In genomic region chr4:133184898-133185665, GRCm38 (mm10) we compare ENCODE assay signal across 9 mouse cellular contexts. TPM values are rescaled to one million over a fixed set of nuclear protein-coding genes. Genes with fewer than 3 reads are reported as not detected.
A peak's percentile ranks its signal among the peaks of the same experiment; 100 is the strongest.
DNase-seq lines count a peak whose midpoint lies in the region; ATAC-seq and TF ChIP-seq lines count a peak whose summit lies in the region.
"Had no signal": no experiment of that assay in that cellular context is flagged by ENCODE, and none has a peak within 500 bp of the region (broad histone marks: within the 10 kb centered on the region; RNA-seq: fewer than 3 reads in every experiment).

No protein-coding gene starts in this region.

- H3K27me3 ChIP-seq in ES-Bruce4 (ENCODE audit: control insufficient read depth, insufficient read depth, low read length, poor library complexity, severe bottlenecking): no peaks in the 10 kb centered on the region
- H3K27me3 ChIP-seq in hindbrain, embryonic 12.5 days: no peaks in the 10 kb centered on the region
- H3K27me3 ChIP-seq in liver, embryonic 16.5 days (ENCODE audit: control insufficient read depth, insufficient read depth, low read depth, low read length): no peaks in the 10 kb centered on the region
- no peaks in the 10 kb centered on the region for H3K27me3 ChIP-seq in stomach, embryonic 14.5 days (ENCODE audit: control insufficient read depth, insufficient read depth, low read length)

- peaks cover 3% of the 10 kb centered on the region for H3K4me1 ChIP-seq in ES-Bruce4 (ENCODE audit: control insufficient read depth, insufficient read depth, low read length)
- H3K4me1 ChIP-seq in hindbrain, embryonic 12.5 days: peaks cover 12% of the 10 kb centered on the region
- H3K4me1 ChIP-seq in liver, embryonic 16.5 days (ENCODE audit: control insufficient read depth, low read depth, low read length): peaks cover 3% of the 10 kb centered on the region; the same call in 1 of the 2 replicates
- peaks cover 24% of the 10 kb centered on the region for H3K4me1 ChIP-seq in stomach, embryonic 14.5 days (ENCODE audit: control insufficient read depth, insufficient read depth, low read length)

- peaks cover 45% of the 10 kb centered on the region for H3K36me3 ChIP-seq in ES-Bruce4 (ENCODE audit: control insufficient read depth, insufficient read depth, low read length, poor library complexity, severe bottlenecking)
- peaks cover 40% of the 10 kb centered on the region for H3K36me3 ChIP-seq in hindbrain, embryonic 12.5 days
- peaks cover 42% of the 10 kb centered on the region for H3K36me3 ChIP-seq in liver, embryonic 16.5 days (ENCODE audit: control insufficient read depth, insufficient read depth)
- H3K36me3 ChIP-seq in stomach, embryonic 14.5 days (ENCODE audit: control insufficient read depth, insufficient read depth, low read length): peaks cover 36% of the 10 kb centered on the region

- DNase-seq in cerebellum, postnatal 10 days: peak; percentile 63 to 66
- no peak for DNase-seq in cerebellum, adult 9-11 months
- peak; percentile 58 for DNase-seq in forelimb bud, embryonic 11.5 days (ENCODE audit: low read depth, low spot score)
- DNase-seq in thymus, adult 18-20 months: no peak

- peak overlapping the region; percentile 45 for H3K27ac ChIP-seq in ES-Bruce4 (ENCODE audit: insufficient read depth, low read length)
- peak overlapping the region; percentile 71 for H3K27ac ChIP-seq in hindbrain, embryonic 12.5 days
- H3K27ac ChIP-seq in liver, embryonic 16.5 days (ENCODE audit: low read length): peak overlapping the region; percentile 29
- peak overlapping the region; percentile 91 for H3K27ac ChIP-seq in stomach, embryonic 14.5 days (ENCODE audit: low read length)

- WGBS in hindbrain, embryonic 12.5 days: 51% methylated on average over 15 of the region's 15 CpGs
- 76% methylated on average over 15 of the region's 15 CpGs for WGBS in liver, embryonic 16.5 days (ENCODE audit: insufficient replicate concordance)
- WGBS in stomach, embryonic 14.5 days: 21% methylated on average over 15 of the region's 15 CpGs

- TF ChIP-seq CTCF in ES-Bruce4 (IDR thresholded peaks at IDR 0.05; ENCODE audit: low read depth, low read length): no peak

- TF ChIP-seq POLR2A in ES-Bruce4 (IDR thresholded peaks at IDR 0.05; ENCODE audit: insufficient read depth, low read length): no peak

- no peak overlapping the region for H3K4me3 ChIP-seq in ES-Bruce4 (ENCODE audit: low read depth, low read length)
- H3K4me3 ChIP-seq in hindbrain, embryonic 12.5 days: no peak overlapping the region
- no peak overlapping the region for H3K4me3 ChIP-seq in liver, embryonic 16.5 days (ENCODE audit: low read depth, low read length)
- H3K4me3 ChIP-seq in stomach, embryonic 14.5 days (ENCODE audit: low read depth, low read length): no peak overlapping the region

- TF ChIP-seq EP300 in ES-Bruce4 (IDR thresholded peaks at IDR 0.05; ENCODE audit: insufficient read depth, low read depth, low read length): no peak

- H3K9ac ChIP-seq in ES-Bruce4 (ENCODE audit: low read depth, poor library complexity, severe bottlenecking): no peak overlapping the region
- peak overlapping the region; percentile 33; the same call in 1 of the 2 replicates for H3K9ac ChIP-seq in hindbrain, embryonic 12.5 days
- no peak overlapping the region for H3K9ac ChIP-seq in liver, embryonic 16.5 days (ENCODE audit: low read depth, low read length)
- H3K9ac ChIP-seq in stomach, embryonic 14.5 days (replicated peaks; ENCODE audit: low read depth, low read length): no peak overlapping the region

- no peak overlapping the region for H3K4me2 ChIP-seq in hindbrain, embryonic 12.5 days (replicated peaks)
- H3K4me2 ChIP-seq in liver, embryonic 16.5 days (ENCODE audit: low read depth, low read length): no peak overlapping the region
- no peak overlapping the region for H3K4me2 ChIP-seq in stomach, embryonic 14.5 days (replicated peaks; ENCODE audit: low read depth, low read length)

- ATAC-seq in hindbrain, embryonic 12.5 days (ENCODE audit: low FRiP score): no peak
- peak; percentile 50; the same call in 1 of the 2 replicates for ATAC-seq in liver, embryonic 16.5 days (ENCODE audit: low read depth)
- peak; percentile 76 for ATAC-seq in stomach, embryonic 14.5 days (ENCODE audit: insufficient number of reproducible peaks, insufficient read depth, low FRiP score, low read depth)

- H3K9me3 ChIP-seq in ES-Bruce4 (replicated peaks; ENCODE audit: control insufficient read depth, insufficient read depth, low read length, poor library complexity, severe bottlenecking): no peaks in the 10 kb centered on the region
- H3K9me3 ChIP-seq in hindbrain, embryonic 12.5 days (replicated peaks): no peaks in the 10 kb centered on the region
- H3K9me3 ChIP-seq in liver, embryonic 16.5 days (replicated peaks; ENCODE audit: control insufficient read depth, low read length): no peaks in the 10 kb centered on the region
- no peaks in the 10 kb centered on the region for H3K9me3 ChIP-seq in stomach, embryonic 14.5 days (ENCODE audit: control insufficient read depth, low read depth, low read length)
- H3K9me3 ChIP-seq: G1E had no signal

RNA-seq across cellular contexts. Expression of gene Cd164l2, which starts 26.8 kb away (rescaled TPM):
- 9.6 and 12.4 TPM in 2 replicates for polyA plus RNA-seq in ES-Bruce4 (2011; ENCODE audit: insufficient read depth, insufficient read length, low read depth, missing spikeins)
- 2.0 and 2.3 TPM in 2 replicates for polyA plus RNA-seq in hindbrain, embryonic 12.5 days (2016; fragmentation: Nextera tagmentation; extraction: Ambion mirVana)
- 0.13 TPM in 1 of 2 replicates, not detected in the other for polyA plus RNA-seq in liver, embryonic 16.5 days (2015; fragmentation: Nextera tagmentation; extraction: Ambion mirVana)
- polyA plus RNA-seq in stomach, embryonic 14.5 days (2014; fragmentation: Nextera tagmentation; extraction: Ambion mirVana): 8.7 and 11.6 TPM in 2 replicates
- polyA plus RNA-seq: G1E had no signal

RNA-seq across cellular contexts. Expression of gene Gpr3, which starts 27.3 kb away (rescaled TPM):
- polyA plus RNA-seq in ES-Bruce4 (2011; ENCODE audit: insufficient read depth, insufficient read length, low read depth, missing spikeins): 0.26 and 0.52 TPM in 2 replicates
- 0.08 and 0.35 TPM in 2 replicates for polyA plus RNA-seq in hindbrain, embryonic 12.5 days (2016; fragmentation: Nextera tagmentation; extraction: Ambion mirVana)
- not detected in 2 replicates for polyA plus RNA-seq in liver, embryonic 16.5 days (2015; fragmentation: Nextera tagmentation; extraction: Ambion mirVana)
- polyA plus RNA-seq in stomach, embryonic 14.5 days (2014; fragmentation: Nextera tagmentation; extraction: Ambion mirVana): not detected in 2 replicates

RNA-seq across cellular contexts. Expression of gene Wasf2, which starts 54.8 kb away (rescaled TPM):
- 102 and 103 TPM in 2 replicates for polyA plus RNA-seq in ES-Bruce4 (2011; ENCODE audit: insufficient read depth, insufficient read length, low read depth, missing spikeins)
- 49.0 and 49.1 TPM in 2 replicates for polyA plus RNA-seq in hindbrain, embryonic 12.5 days (2016; fragmentation: Nextera tagmentation; extraction: Ambion mirVana)
- polyA plus RNA-seq in liver, embryonic 16.5 days (2015; fragmentation: Nextera tagmentation; extraction: Ambion mirVana): 41.4 and 42.7 TPM in 2 replicates
- polyA plus RNA-seq in stomach, embryonic 14.5 days (2014; fragmentation: Nextera tagmentation; extraction: Ambion mirVana): 120 and 124 TPM in 2 replicates

RNA-seq across cellular contexts. Expression of gene Map3k6, which starts 55.5 kb away (rescaled TPM):
- 3.8 TPM in 2 replicates for polyA plus RNA-seq in ES-Bruce4 (2011; ENCODE audit: insufficient read depth, insufficient read length, low read depth, missing spikeins)
- polyA plus RNA-seq in hindbrain, embryonic 12.5 days (2016; fragmentation: Nextera tagmentation; extraction: Ambion mirVana): 1.9 and 2.3 TPM in 2 replicates
- polyA plus RNA-seq in liver, embryonic 16.5 days (2015; fragmentation: Nextera tagmentation; extraction: Ambion mirVana): 2.2 and 3.0 TPM in 2 replicates
- polyA plus RNA-seq in stomach, embryonic 14.5 days (2014; fragmentation: Nextera tagmentation; extraction: Ambion mirVana): 3.1 and 3.4 TPM in 2 replicates

Comparison
In these comparisons a context has a peak if more than half of its experiments do, and no peak if none do; other contexts are left out.
1. DNase-seq: peak in cerebellum, postnatal 10 days (2 of 2) and forelimb bud, embryonic 11.5 days (single experiment); none in cerebellum, adult 9-11 months (single experiment) and thymus, adult 18-20 months (0 of 2).
2. H3K27ac ChIP-seq: peak in every context shown above with its lines; median percentile 91 in stomach, embryonic 14.5 days; 71 in hindbrain, embryonic 12.5 days; 45 in ES-Bruce4; 29 in liver, embryonic 16.5 days.